Mouse (Mus musculus) activated CD4-positive, CD25-positive, alpha-beta regulatory T cell, adult 4 months (primary cell): ENCODE results near the gene Ctf1. TPM values are rescaled to one million over a fixed set of nuclear protein-coding genes. Genes with fewer than 3 reads are reported as not detected.
A peak's percentile ranks its signal among the peaks of the same experiment; 100 is the strongest.
"Not testable (repeated sequence)": the region's sequence is repeated elsewhere in the genome, so short reads cannot be mapped to it uniquely, and the experiment has no call there.

Source experiments
- ATAC-seq: one replicate; pipeline ENCODE4 v1.8.0; 2017
- polyA plus RNA-seq, 2 experiments: library from polyadenylated mRNA; unstranded; fragments of 100-300 nt; shearing (Covaris generic); gene quantifications; one replicate each; pipeline ENCODE4 v1.2.1; 2017

The Ctf1 gene
- polyA plus RNA-seq, 2 experiments from 2014 or later: not detected

DNA sequence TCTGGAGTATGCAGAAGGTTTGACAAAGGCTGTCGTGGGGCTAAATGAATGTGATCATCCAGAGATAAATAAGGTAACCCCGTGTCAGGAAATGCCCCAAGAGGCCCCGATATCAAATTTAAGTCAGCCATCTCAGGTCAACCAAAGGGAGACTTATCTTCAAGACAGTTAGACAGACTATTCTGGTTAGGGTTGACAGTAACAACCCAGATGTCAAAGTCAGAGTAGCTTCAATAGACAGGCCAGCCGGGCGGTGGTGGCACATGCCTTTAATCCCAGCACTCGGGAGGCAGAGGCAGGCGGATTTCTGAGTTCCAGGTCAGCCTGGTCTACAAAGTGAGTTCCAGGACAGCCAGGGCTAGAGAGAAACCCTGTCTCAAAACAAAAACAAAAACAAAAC, 18.8 kb upstream of the Ctf1 start:
- not testable (repeated sequence) for ATAC-seq

DNA sequence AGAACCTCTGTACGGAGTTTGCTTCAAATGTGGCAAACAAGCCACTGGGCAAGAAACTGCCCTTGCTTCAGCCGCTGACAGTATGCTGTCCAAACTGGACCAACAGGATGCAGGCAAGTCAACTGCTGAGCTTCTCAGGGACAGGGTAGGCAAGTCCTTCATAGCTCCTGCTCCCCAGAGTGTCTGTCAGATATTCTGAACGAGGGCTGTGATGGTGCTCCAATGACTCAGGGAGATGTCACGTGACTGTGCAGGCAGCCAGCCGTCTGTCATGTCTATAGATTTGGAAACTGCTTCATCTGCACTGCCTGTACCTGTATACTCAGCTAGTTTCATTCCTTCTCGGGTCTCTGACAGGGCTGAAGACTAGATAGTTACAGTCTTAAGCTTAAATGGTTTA, 13.6 kb upstream of the Ctf1 start:
- no peak for ATAC-seq

DNA sequence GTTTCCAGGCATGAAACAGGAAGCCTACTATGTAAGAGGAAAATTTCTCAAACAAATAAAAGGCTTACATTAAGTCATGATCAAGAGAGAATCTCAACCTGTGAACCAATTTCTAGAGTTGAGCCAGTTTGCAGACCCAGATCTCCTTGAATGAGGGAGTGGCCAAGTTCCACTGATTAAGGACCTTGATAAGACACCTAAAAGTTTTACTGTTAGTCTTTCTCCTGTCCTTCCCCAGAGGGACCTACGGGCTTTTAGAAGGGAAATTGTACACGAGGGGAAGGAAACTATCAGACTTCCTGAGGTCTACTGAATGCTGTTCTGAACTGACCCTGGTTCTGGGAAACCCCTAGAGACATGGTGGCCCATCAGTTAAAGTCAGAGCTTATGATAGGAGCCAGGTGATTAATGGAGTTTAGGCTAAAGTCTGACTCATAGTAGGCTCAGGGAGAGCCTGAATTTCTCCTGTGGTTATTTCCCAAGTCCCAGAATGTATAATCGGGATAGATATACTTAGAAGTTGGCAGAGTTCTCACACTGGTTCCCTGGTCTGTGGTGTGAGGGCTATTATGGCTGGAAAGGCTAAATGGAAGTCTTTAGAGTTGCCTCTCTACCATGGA, 11.7 kb upstream of the Ctf1 start:
- ATAC-seq: no peak

DNA sequence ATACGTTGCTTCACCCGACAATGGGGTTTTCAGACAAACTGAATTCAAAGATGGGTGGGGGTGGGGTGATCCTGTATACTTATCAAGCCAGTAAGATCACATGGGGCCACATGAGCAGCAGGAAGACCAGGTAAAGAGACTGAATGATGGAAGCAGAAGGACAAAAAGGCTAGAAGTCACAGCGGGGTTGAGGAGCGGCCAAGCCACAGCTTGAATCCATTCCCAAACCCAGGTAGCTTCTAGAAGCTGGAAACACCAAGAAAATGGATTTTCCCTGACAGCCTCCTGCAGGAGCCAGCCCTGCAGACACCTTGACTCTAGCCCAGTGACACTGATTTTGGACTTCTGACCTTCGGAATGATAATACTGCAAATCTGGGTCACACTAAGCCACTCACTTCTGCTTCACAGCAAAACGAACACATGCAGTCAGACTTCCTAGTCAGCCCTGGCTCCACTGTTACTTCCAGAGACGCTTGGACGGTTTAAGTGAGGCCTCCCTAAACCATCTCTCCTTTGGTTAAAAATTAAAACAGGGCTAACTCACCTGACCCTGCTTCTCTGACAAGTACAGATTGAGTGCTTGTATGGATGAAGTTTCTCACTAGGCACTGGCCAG, 8.9 kb upstream of the Ctf1 start:
- no peak for ATAC-seq

DNA sequence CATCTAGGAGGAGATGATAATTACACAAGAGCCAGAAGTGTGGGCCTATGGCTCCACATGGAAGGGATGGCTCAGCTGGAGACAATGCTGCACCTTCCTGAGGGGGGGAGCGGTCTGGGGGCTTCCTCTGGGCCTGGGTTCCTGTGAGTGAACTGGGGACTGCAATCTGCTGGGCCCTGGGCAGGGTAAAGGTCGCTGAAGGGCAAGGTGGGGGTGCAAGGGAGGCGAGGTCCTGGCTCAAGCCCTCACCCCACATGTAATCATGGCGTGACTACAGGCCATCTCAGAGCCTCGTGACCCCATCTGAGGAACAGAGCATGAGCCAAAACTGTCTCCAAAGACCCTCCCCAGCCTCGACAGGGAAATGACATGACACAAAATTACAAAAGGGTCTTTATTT, 7.9 kb upstream of the Ctf1 start:
- no peak for ATAC-seq

DNA sequence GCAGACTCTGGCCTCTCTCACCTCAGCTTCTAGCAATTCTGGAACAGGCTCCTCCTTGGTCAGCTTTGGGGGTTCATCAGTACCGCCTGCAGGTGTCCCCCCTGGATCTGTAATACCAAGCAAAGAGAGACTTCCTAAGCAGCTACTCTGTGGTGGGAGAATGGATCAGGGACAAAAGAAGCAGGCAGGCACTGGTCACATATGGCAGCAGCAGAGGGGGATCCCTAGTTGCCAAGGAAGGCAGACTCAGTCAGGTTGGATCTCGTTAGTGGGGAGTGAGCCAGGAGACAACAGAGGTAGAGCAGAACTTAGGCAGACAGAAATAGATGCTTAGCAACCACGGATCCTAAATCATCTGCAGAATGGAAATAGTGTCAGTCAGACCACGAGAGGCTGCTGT, 6.8 kb upstream of the Ctf1 start:
- ATAC-seq: no peak

DNA sequence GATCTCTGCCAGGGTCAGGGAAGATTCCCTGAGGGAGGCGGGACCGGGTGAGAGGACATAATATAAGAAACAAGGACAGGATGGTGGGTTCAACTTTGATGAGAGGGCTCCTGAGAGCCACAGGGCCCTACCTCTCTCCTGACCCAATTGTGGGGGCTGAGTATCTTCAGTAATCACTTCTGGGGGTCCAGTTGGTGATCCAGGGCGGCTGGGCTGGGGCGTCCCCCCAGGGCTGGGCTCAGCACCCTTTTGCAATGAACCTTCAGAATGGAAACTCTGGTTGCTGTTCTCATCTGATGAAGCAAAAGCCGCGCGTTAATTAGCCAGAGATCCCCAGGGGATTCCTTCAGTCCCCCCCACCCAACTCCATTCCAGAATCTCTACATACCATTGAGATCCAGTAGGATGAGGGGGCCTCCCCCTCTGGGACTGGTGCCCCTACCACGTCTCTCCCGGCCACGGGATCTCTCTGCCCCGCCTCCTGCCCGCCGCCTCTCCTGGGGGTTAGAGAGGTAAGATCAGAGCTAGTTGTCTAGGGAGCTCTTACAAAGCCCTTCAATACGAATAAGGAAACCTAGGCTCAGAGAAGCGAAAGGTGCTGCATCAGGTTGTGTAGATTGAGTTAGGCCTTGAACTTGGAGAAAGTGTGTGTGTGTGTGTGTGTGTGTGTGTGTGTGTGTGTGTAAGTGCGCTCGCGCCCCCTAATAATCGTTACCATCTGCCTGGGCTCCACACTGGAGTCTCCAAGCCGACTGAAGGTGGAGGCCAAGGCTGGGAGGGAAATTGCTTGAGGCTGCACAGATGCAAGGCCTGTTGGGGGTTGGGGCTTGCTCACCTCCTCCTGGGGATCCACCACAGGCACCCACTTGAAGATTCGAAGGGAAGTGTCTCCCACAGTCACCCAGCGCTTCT, 5.2 kb upstream of the Ctf1 start:
- ATAC-seq: no peak

DNA sequence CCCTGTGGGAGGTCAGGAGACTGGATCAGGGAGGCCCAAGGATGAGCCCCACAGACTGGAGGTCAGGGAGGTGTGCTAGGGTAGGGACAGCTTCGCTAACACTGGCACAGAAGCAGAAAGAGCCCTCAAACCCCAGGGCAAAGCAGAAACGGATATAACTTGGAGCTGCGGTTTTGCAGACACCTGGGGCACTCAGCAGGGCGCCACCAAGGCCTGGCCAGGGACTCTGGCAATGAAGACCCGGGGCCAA, 4.7 kb upstream of the Ctf1 start:
- peak; percentile 53 for ATAC-seq

DNA sequence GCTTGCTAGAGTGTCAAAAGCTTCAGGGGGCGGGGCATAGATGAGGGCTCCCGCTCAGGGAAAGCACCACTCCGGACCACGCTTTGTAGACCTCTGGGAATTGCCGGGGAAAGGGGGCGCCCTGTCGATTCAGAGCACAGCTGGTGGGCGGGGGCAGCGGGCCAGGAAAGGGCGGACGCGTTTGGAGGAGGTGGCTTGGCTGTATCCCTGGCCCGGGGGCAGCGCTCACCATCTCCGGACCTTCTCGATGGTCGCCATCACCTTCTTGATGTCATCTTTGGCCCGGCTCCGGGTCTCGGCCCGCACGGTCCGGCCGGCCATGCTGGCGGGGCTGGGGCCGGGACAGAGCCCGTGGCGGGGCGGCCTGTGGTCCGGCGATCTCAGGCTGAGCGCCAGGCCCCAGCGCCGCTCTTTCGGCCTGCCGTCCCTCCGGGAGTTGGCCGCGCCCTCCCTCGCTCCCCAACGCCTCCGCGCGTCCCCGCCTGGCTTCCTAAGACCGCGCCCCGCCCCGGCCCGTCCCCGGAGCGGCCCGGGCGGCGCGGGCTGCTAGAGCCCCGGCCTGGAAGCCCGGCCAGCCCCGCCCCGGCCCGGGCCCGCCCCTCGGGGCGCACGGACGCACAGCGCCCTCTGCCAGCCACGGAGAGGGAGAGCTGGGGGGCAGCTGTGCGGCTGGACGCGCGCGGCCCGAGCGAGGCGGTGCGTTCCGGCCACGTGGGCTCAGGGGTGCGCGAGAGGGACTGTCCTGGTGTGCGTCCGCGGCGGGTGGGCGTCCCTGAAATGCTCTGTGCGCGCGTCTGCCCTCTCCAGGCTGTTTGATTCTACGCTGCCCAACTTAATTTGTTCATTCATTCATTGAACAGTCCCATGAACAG, 4.1 kb upstream of the Ctf1 start, which contains the start of gene Bcl7c:
Gene Bcl7c (minus strand): TSS at position 727 of the 872 bp plus-strand sequence.
- ATAC-seq: peak; percentile 58

DNA sequence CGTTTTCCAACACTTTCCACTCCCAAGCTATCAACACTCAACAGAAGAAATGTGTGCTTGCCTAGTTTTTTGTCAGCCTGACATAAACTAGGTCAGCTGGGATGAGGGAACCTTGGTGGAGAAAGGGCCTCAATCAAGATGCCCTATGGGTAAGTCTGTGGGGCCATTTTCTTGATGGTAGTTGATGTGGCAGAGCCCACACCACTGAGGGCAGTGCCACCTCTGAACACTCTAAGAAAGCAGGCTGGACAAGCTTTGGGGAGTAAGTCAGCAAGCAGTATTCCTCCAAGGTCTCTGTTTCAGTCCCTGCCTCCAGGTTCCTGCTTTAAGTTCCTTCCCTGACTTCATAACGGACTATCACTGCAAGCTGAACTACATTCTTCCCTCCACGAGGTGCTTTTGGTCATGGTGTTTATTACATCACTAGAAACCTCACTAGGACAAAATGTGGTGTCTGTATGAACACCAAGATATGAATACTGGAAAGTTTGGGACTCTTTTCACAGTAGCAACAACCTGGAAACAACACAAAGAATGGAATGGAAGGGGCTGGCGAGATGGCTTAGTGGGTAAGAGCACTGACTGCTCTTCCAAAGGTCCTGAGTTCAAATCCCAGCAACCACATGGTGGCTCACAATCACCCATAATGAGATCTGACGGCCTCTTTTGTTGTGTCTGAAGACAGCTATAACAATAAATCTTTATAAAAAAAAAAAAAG, 3.1 kb upstream of the Ctf1 start:
- ATAC-seq: no peak

DNA sequence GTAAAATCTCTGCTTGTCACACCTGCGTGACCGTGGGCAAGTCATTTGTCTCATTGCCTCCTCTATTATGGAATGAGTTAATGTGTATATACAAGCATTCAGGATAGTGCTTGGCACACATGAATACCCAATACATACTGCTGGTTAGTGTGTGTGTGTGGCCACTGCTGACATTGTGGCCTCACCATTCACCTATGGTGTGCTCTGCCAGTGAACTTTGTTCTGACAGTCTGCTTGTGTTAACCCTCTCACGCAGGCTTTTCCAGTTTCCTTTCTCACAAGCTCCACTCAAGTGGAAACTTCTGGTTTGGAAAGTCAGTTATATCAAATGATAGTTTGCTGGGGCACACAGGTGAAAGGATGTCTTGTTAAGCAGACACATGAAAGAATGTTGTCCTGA, 1.5 kb upstream of the Ctf1 start:
- ATAC-seq: no peak

DNA sequence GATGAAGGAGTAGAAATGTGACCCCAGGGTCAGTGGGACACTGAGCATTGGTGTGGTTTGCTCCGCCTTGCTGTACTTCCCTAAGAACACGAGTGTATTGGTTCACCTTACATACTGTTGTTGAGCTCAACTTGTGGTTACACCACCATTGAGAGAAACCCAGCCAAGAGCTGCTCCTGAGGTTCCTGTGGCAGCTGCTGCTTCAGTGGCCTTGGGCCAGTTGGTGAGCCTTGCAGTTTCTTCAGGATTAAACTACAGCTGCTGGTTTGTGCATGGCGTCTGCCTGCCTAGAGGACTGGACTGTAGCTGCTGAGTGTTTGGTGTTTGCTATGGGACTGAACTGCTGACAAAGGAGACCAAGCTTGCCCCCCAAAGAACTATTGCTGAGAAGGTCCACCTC, 1.1 kb upstream of the Ctf1 start:
- ATAC-seq: no peak

DNA sequence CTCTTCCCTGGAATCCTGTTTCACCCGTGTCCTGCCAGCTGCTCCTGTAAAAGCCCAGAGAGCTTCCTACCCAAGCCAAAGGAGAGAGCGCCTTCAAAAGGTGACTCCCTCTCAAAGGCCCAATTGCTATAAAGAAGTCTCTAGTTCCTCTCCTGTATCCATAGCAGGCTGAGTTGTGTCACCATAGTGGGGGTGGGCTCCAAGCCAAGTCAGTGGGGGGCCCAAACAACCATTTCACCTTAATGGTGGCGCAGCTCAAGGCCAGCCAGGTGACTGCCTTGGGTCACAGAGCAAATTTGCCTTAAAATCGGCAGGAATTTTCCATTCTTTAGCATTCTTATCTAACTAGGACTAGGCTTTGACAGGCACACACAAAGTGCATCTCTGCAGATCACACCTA, 2.3 kb downstream of the Ctf1 start:
- ATAC-seq: no peak

DNA sequence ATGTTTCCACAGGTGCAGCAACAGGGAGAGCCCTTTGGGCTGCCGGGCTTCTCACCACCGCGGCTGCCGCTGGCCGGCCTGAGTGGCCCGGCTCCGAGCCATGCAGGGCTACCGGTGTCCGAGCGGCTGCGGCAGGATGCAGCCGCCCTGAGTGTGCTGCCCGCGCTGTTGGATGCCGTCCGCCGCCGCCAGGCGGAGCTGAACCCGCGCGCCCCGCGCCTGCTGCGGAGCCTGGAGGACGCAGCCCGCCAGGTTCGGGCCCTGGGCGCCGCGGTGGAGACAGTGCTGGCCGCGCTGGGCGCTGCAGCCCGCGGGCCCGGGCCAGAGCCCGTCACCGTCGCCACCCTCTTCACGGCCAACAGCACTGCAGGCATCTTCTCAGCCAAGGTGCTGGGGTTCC, 4.5 kb downstream of the Ctf1 start:
- peak; percentile 32 for ATAC-seq

DNA sequence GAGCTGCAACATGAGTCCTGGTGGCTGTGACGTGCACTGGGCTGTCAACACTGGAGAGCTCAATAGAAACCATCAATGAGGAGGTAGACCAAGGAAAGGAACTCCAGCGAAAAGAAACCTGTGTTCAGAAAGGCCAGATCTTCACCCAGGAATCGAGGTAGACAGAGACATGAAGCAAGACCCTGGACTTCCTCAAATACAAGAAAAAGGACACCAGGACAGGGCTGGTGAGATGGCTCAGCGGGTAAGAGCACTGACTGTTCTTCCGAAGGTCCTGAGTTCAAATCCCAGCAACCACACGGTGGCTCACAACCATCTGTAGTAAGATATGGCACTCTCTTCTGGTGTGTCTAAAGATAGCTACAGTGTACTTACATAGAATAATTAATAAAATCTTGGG, 5.8 kb downstream of the Ctf1 start:
- no peak for ATAC-seq

DNA sequence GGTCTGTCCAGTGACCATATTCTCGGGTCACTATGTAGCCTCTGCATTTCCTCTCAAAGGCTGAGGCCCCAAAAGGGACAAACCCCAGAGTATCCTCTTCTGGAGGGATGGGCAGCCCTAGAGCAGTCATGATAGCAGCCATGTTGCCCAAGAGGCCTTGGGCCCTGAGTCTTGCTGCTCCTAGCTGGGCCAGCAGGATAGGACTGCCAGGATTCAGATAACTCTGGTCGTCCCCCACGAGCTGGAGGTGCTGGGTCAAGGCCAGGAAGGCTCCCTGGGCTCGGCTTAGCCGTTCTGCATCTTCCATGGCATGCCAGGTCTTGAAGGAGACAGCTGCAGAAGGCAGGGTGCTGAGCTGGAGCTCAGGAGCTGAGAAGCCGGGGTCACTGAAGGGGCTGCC, 6.7 kb downstream of the Ctf1 start:
- ATAC-seq: no peak

DNA sequence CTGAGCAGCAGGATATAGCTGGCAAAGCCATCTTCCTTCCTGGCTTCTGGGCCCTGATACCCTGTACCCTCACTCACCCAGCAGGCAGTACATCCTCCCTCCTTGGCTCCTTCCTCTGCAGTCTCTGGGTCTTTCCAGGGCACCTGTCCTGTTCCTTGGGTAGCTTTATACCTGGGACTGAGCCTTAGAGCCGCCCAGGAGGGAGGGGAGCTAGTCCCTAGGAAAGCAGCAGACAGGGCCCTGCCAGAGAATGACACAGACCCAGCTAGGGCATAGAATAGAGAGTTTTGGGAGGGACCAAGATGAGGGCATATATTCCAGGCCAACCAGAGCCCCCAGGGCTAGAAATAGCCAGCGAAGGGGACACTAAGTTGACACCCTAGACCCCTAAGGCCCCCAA, 13.0 kb downstream of the Ctf1 start:
- no peak for ATAC-seq

DNA sequence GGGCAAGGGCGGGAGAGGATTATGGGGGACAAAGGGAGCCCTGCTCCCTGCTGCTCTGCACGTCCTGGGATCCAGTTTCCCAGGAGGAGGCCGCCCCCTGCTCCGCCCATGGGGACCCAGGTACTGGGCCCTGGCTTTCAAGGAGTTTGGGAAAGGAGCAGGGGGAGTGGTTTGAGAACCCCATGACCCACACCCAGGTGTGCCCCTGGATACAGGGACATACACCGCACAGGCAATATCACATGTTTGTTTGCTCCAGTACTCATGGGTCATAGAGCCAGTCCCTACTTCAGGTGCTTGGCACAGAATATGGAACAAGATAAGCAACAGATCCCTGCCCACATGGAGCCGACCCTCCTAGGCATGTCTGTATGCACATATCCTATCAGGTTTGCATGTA, 13.4 kb downstream of the Ctf1 start:
- no peak for ATAC-seq

DNA sequence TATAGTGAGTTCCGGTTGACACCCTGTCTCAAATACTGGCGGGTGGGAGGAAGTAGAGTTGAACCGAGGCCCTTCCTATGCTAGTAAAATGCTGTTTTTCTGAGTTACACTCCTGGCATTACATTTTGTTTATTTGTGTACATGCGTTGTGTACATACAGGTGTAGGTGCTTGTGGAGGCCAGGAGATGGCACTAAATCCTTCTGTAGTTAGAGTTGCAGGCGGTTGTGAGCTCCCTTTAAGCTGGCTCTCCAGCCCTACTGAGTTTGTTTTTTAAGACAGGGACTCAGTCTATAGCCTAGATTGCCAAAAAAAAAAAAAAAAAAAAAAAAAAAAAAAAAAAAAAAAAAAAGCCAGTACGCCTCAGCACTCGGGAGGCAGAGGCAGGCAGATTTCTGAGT, 15.4 kb downstream of the Ctf1 start:
- ATAC-seq: no peak

DNA sequence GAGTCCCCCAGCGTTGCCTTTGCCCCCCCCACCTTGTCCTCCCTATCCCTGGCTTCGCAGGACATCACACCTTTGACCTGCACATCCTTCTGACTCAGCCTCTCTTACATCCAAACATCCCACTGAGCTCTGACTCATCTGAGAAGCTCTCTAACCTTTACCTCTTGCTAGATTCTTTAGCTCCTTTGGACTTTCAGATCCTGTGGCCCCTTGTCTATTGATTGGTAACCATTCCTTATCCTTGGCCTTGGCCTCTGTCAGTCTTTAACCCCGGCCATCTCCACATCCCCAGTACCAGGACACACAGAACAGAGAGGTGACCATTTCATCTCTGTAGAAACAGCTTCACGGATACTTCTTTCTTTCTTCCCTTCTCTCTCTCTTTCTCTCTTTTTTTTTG, 17.6 kb downstream of the Ctf1 start:
- no peak for ATAC-seq

DNA sequence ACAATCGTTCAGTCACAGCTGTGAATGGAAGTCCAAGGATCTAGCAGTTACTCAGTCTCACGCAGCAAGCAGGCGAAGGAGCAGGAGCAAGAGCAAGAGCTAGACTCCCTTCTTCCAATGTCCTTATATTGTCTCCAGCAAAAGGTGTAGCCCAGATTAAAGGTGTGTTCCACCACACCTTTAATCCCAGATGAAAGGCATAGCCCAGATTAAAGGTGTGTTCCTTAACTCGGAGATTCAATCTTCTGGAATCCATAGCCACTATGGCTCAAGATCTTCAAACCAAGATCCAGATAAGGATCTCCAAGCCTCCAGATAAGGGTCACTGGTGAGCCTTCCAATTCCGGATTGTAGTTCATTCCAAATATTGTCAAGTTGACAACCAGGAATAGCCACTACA, 19.5 kb downstream of the Ctf1 start, which contains the start of gene Ctf2:
Gene Ctf2 (minus strand): TSS at position 101 of the 400 bp plus-strand sequence.
- ATAC-seq: not testable (repeated sequence)

DNA sequence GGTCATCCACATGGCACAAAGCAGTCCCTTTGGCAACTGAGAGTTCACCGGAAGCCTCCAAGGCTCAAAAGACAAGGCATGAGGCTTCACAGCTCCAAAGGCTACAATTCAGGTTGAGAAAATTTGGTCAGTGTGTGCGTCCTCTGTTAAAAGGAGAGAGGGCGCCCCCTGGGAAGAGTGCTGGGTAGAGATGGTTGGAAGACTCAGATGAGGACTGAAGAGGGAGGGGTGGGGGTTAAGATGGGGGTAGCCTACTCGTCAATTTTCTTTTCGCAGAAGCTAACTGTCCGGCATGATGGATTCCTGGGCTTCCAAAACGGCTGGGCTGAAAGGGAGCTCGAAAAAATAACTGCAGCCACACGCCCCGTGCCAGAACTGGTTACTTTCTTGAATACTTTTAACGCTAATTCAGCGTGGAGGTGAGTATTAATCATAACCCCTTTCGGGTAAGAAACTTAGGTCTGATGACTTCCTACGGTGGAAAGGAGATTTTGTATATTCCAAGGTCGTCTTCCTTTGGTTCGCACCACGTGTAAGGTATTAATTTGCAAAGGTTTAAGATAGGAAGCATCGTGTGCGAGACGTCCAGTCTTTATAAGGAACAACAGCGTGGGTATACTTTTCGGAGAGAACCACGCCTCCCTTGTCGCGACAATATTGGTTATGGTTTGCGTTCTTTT, 32.0 kb downstream of the Ctf1 start, which contains the start of gene Fbxl19:
Gene Fbxl19 (plus strand): TSS at position 178 of the 680 bp plus-strand sequence.
- no peak for ATAC-seq
